ENCODE assay signal across 23 mouse cellular contexts in the genomic region with DNA sequence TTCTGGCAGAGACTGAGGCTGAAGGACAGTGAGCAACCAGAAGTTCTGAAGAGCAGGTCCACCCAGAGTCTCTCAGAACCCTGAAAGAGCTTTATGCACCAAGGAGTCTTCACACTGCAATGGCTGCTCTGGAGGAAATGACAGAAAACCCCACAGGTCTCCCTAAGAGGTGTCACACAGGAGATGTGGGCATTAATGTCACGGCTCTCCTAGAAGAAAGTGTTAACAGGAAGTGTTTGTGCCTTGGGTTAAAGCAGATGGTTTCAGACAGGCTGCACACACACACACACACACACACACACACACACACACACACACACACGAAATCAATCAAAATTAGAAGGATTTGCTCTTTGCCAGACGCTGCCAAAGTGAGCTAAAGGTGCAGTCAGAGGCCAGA. TPM values are rescaled to one million over a fixed set of nuclear protein-coding genes. Genes with fewer than 3 reads are reported as not detected.
DNase-seq lines count a peak whose midpoint lies in the region; ATAC-seq lines count a peak whose summit lies in the region.
"Had no signal": no experiment of that assay in that cellular context is flagged by ENCODE, and none has a peak within 500 bp of the region (broad histone marks: within the 10 kb centered on the region; RNA-seq: fewer than 3 reads in every experiment).

No protein-coding gene starts in this region.

- peak; percentile 13 for DNase-seq in cerebellum, adult 9-10 months
- DNase-seq in cerebellum, adult 18-20 months, result no peak
- DNase-seq in CD4-positive helper T cell, adult 2 months (ENCODE audit: low read depth, low spot score), result peak; percentile 58
- DNase-seq in natural killer cell, adult 2 months (ENCODE audit: low spot score in 2 of 2), result peak; percentile 39 to 44
- no peak for DNase-seq in right cerebral cortex, adult 2 months (ENCODE audit: low spot score in 2 of 2)
- no peak for DNase-seq in urinary bladder, postnatal 25 days (ENCODE audit: low spot score)
- DNase-seq: adrenal gland, postnatal 10 days; B cell, adult 2 months; cerebellum, adult 11-12 months; cerebellum, postnatal 10 days; gastrocnemius, postnatal 14 days; heart, adult 2 months had no signal

- peak; percentile 51 for ATAC-seq in activated CD4-positive, CD25-positive, alpha-beta regulatory T cell, adult 4 months
- ATAC-seq: forebrain, embryonic 16.5 days had no signal

RNA-seq across cellular contexts. Expression of gene Tff3, which starts 6.8 kb away (rescaled TPM):
- polyA plus RNA-seq in activated CD4-positive, CD25-positive, alpha-beta regulatory T cell, adult 4 months (2017; shearing (Covaris generic)), result not detected
- polyA plus RNA-seq: embryonic facial prominence, embryonic 11.5 days; embryonic facial prominence, embryonic 15.5 days; erythroblast, embryonic 14.5 days; forebrain, embryonic 16.5 days; heart, embryonic 12.5 days; hindbrain, embryonic 10.5 days had no signal

RNA-seq across cellular contexts. Expression of gene Tff2, which starts 7.8 kb away (rescaled TPM):
- not detected for polyA plus RNA-seq in activated CD4-positive, CD25-positive, alpha-beta regulatory T cell, adult 4 months (2017; shearing (Covaris generic))
- polyA plus RNA-seq: embryonic facial prominence, embryonic 11.5 days; erythroblast, embryonic 14.5 days; forebrain, embryonic 12.5 days; forebrain, embryonic 16.5 days; frontal cortex, adult 2 months; heart, embryonic 12.5 days; heart, embryonic 16.5 days; hindbrain, embryonic 10.5 days; hindbrain, embryonic 14.5 days had no signal

RNA-seq across cellular contexts. Expression of gene Tff1, which starts 28.8 kb away (rescaled TPM):
- polyA plus RNA-seq in activated CD4-positive, CD25-positive, alpha-beta regulatory T cell, adult 4 months (2017; shearing (Covaris generic)), result under 1 TPM in 1 of 2 experiments, not detected in 1; 0.89 TPM
- polyA plus RNA-seq: embryonic facial prominence, embryonic 11.5 days; embryonic facial prominence, embryonic 15.5 days; erythroblast, embryonic 14.5 days; forebrain, embryonic 12.5 days; forebrain, embryonic 16.5 days; frontal cortex, adult 2 months; heart, adult 2 months; heart, embryonic 12.5 days; heart, embryonic 16.5 days; hindbrain, embryonic 10.5 days; hindbrain, embryonic 14.5 days had no signal

Comparison
In these comparisons a context has a peak if more than half of its experiments do, and no peak if none do; other contexts are left out.
1. DNase-seq: peak in cerebellum, adult 9-10 months (single experiment), CD4-positive helper T cell, adult 2 months (single experiment) and natural killer cell, adult 2 months (2 of 2); none in cerebellum, adult 18-20 months (0 of 2), right cerebral cortex, adult 2 months (0 of 2) and urinary bladder, postnatal 25 days (single experiment).